Mouse (Mus musculus) limb, embryonic 14.5 days (tissue): ENCODE results near the gene Fig4. TPM values are rescaled to one million over a fixed set of nuclear protein-coding genes. Genes with fewer than 3 reads are reported as not detected.

Experiments
- ATAC-seq: fragments of 200-750 bp; cut with Nextera tagmentation; 2 replicates; pipeline ENCODE4 v1.8.0; 2017; ENCODE audit warnings: low read depth, moderate number of reproducible peaks, moderate TSS enrichment; ENCODE audit not compliant: low FRiP score
- DNase-seq: peaks from one replicate; pipeline ENCODE4 v3.0.0-alpha.2; 2015; ENCODE audit warnings: low spot score
- H3K27ac ChIP-seq: fragments of 300-500 bp; sonication (generic); replicated peaks from 2 replicates; pipeline ENCODE4 v1.5.1; 2014; ENCODE audit warnings: low read depth, mild to moderate bottlenecking, low read length, moderate library complexity, mixed read lengths
- H3K27me3 ChIP-seq: fragments of 300-500 bp; sonication (generic); 2 replicates; pipeline ENCODE4 v1.6.1; 2014; ENCODE audit warnings: low read length, mixed read lengths; ENCODE audit not compliant: control insufficient read depth, insufficient read depth
- H3K36me3 ChIP-seq: fragments of 300-500 bp; sonication (generic); 2 replicates; pipeline ENCODE4 v1.6.1; 2014; ENCODE audit warnings: mild to moderate bottlenecking, low read length, moderate library complexity, mixed read lengths; ENCODE audit not compliant: control insufficient read depth, insufficient read depth
- H3K4me1 ChIP-seq: fragments of 300-500 bp; sonication (generic); 2 replicates; pipeline ENCODE4 v1.6.1; 2014; ENCODE audit warnings: antibody characterized with exemption, low read length, mixed read lengths; ENCODE audit not compliant: control insufficient read depth, insufficient read depth
- H3K4me2 ChIP-seq: fragments of 300-500 bp; sonication (generic); replicated peaks from 2 replicates; pipeline ENCODE4 v1.6.1; 2014; ENCODE audit warnings: low read depth, mild to moderate bottlenecking, low read length, moderate library complexity; ENCODE audit not compliant: severe bottlenecking
- H3K4me3 ChIP-seq: fragments of 300-500 bp; sonication (generic); replicated peaks from 2 replicates; pipeline ENCODE4 v1.5.1; 2014; ENCODE audit warnings: low read length
- H3K9ac ChIP-seq: fragments of 300-500 bp; sonication (generic); 2 replicates; pipeline ENCODE4 v1.6.1; 2014; ENCODE audit warnings: mild to moderate bottlenecking, low read depth, low read length, moderate library complexity; ENCODE audit not compliant: severe bottlenecking
- H3K9me3 ChIP-seq: fragments of 300-500 bp; sonication (generic); 2 replicates; pipeline ENCODE4 v1.6.1; 2016; ENCODE audit warnings: low read length; ENCODE audit not compliant: control insufficient read depth
- POLR2A ChIP-seq: fragments of 200-500 bp; IDR thresholded peaks from 2 replicates; pipeline ENCODE4 v1.8.0; 2012; ENCODE audit warnings: inconsistent platforms, mild to moderate bottlenecking, moderate library complexity, borderline replicate concordance; ENCODE audit not compliant: insufficient read depth, insufficient read length; ENCODE audit errors: extremely low read depth
- WGBS: fragments of 180-500 bp; shearing (Covaris S2); extraction: QIAGEN DNeasy Blood & Tissue Kit; methylation state at CpG from one replicate; pipeline ENCODE4 v1.1.7; 2014; 5-methylcytosine and 5-hydroxymethylcytosine counted together
- polyA plus RNA-seq, 2 experiments: library from polyadenylated mRNA; depleted of rRNA in 1 of 2; stranded (reverse) in 1 of 2; unstranded in 1 of 2; fragments of >200 nt; fragmentation: Nextera tagmentation in 1 of 2; extraction: Ambion mirVana in 1 of 2; gene quantifications; 2 replicates each; pipeline versions ENCODE4 v1.2.1 to v1.2.3; 2012 to 2014

The Fig4 gene
- polyA plus RNA-seq, 2 experiments, result 9.5 to 18.8 TPM

GRCm38 (mm10) chr10:41304961-41305455 is 1.9 kb upstream of the Fig4 start:
- no peaks in the 10 kb centered on the region for H3K27me3 ChIP-seq
- no peak overlapping the region for H3K27ac ChIP-seq
- 72% methylated on average over 9 of the region's 9 CpGs for WGBS
- H3K9ac ChIP-seq, result no peak overlapping the region
- ATAC-seq (no peak), DNase-seq (no peak)
- no peak overlapping the region for H3K4me3 ChIP-seq
- no peaks in the 10 kb centered on the region for H3K9me3 ChIP-seq
- no peaks in the 10 kb centered on the region for H3K36me3 ChIP-seq
- no peak overlapping the region for H3K4me2 ChIP-seq
- TF ChIP-seq POLR2A, result no peak
- 0 out of 2 replicates have a peak, but pooled peaks cover 5% of the 10 kb centered on the region for H3K4me1 ChIP-seq

- Histone ChIP-seq H3K9ac (peak within 1 kb of the TSS; percentile 71), H3K27ac (0 out of 2 replicates have a peak within 1 kb of the TSS, but pooled peaks have one; percentile 21), H3K9me3 (no peaks in the 10 kb centered on the region), H3K4me2 (peak within 1 kb of the TSS; percentile 75), H3K4me3 (peak within 1 kb of the TSS; percentile 92), H3K27me3 (no peaks in the 10 kb centered on the region), H3K4me1 (0 out of 2 replicates have a peak, but pooled peaks cover 5% of the 10 kb centered on the region), H3K36me3 (no peaks in the 10 kb centered on the region)
- ATAC-seq (peak; percentile 79), DNase-seq (peak; percentile 87)
- WGBS, result 2% methylated on average over 25 of the region's 25 CpGs
- TF ChIP-seq POLR2A, result no peak
These were observed 782 bp upstream of the Fig4 start, which contains the start of gene Ak9 for GRCm38 (mm10) chr10:41303639-41304444. TSS of gene Ak9 (plus strand) at chr10:41303980.

GRCm38 (mm10) chr10:41300161-41300560 is 2.9 kb downstream of the Fig4 start:
- 64% methylated on average over 1 of the region's 1 CpGs for WGBS
- H3K4me1 ChIP-seq, result 0 out of 2 replicates have a peak, but pooled peaks cover 5% of the 10 kb centered on the region
- TF ChIP-seq POLR2A, result no peak
- no peaks in the 10 kb centered on the region for H3K27me3 ChIP-seq
- ATAC-seq (no peak), DNase-seq (no peak)
- H3K9me3 ChIP-seq, result no peaks in the 10 kb centered on the region
- no peak overlapping the region for H3K27ac ChIP-seq
- no peak overlapping the region for H3K4me3 ChIP-seq
- no peak overlapping the region for H3K9ac ChIP-seq
- no peak overlapping the region for H3K4me2 ChIP-seq
- no peaks in the 10 kb centered on the region for H3K36me3 ChIP-seq

GRCm38 (mm10) chr10:41295145-41295544 is 7.9 kb downstream of the Fig4 start:
- Histone ChIP-seq H3K9ac (no peak overlapping the region), H3K27ac (no peak overlapping the region), H3K4me1 (peaks cover 16% of the 10 kb centered on the region), H3K9me3 (no peaks in the 10 kb centered on the region), H3K27me3 (no peaks in the 10 kb centered on the region), H3K36me3 (no peaks in the 10 kb centered on the region), H3K4me3 (no peak overlapping the region), H3K4me2 (no peak overlapping the region)
- ATAC-seq (no peak), DNase-seq (peak; percentile 2)
- no peak for TF ChIP-seq POLR2A
- WGBS, result 48% methylated on average over 7 of the region's 7 CpGs

- WGBS, result 75% methylated on average over 11 of the region's 11 CpGs
- ATAC-seq (no peak), DNase-seq (peak; percentile 0)
- Histone ChIP-seq H3K4me1 (peaks cover 16% of the 10 kb centered on the region), H3K27ac (no peak overlapping the region), H3K27me3 (no peaks in the 10 kb centered on the region), H3K36me3 (no peaks in the 10 kb centered on the region), H3K4me2 (no peak overlapping the region), H3K9ac (no peak overlapping the region), H3K9me3 (no peaks in the 10 kb centered on the region), H3K4me3 (no peak overlapping the region)
- TF ChIP-seq POLR2A, result no peak
These were observed 8.3 kb downstream of the Fig4 start for GRCm38 (mm10) chr10:41294734-41295133.
